Mouse (Mus musculus): ENCODE results near the gene Dyrk3. TPM values are rescaled to one million over a fixed set of nuclear protein-coding genes. Genes with fewer than 3 reads are reported as not detected.

Dyrk3 gene
- polyA plus RNA-seq, 1 experiment from 2014 or later, result 17.2 TPM

DNA sequence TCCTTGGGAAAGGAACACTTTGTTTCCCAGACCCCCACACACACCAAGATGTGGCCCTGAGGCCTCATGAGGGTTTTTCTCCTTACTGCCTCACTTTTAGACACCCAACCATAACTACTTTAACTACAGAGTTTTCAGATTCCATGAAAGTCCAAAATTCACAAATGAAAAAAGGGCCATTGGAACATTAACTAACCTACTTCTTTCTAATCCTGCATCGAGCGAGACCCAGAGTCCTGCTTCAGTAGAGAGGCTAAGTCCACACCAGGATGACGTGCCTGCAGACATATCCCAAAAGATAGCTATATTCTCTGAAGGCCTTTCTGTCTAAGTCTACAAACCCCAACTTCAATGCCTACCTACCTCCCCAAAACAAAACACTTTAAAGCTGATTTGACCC, 45.3 kb downstream of the Dyrk3 start:
- H3K4me1 ChIP-seq (ENCODE audit: control insufficient read depth, insufficient read depth, low read length), result peaks cover 48% of the 10 kb centered on the region

DNA sequence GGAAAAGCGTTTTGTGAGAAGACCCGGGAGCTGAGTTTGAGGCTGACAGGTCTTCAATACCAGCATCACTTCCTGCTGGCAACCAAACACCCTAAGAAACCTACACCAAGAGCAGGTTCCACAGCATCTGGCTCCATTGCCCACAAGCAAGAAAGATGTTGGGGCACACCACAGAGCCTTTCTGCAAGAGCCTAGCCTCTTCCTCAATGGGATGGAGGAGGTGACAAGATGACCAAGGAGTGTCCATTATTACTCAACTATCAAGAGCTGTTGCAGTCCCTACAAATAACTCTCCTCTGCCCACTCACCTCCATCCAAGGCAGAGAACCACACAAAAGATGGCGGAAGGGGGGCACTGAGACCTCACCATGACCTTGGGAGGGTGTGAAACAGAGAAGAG, 46.0 kb downstream of the Dyrk3 start:
- no peaks in the 10 kb centered on the region for H3K27me3 ChIP-seq (ENCODE audit: control insufficient read depth, insufficient read depth, low read length)
- ATAC-seq (ENCODE audit: low FRiP score), result no peak
- DNase-seq (ENCODE audit: low spot score, missing footprints), result no peak
- no peak overlapping the region for H3K9ac ChIP-seq (ENCODE audit: low read length)
- 93% methylated on average over 3 of the region's 3 CpGs for WGBS
- no peak overlapping the region for H3K27ac ChIP-seq (ENCODE audit: low read depth, low read length)
- no peaks in the 10 kb centered on the region for H3K9me3 ChIP-seq (ENCODE audit: control insufficient read depth, low read length)
- no peak overlapping the region for H3K4me3 ChIP-seq (ENCODE audit: low read depth, low read length)
- no peaks in the 10 kb centered on the region for H3K36me3 ChIP-seq (ENCODE audit: control insufficient read depth, insufficient read depth, low read length)
- H3K4me2 ChIP-seq, result no peak overlapping the region
- peaks cover 53% of the 10 kb centered on the region for H3K4me1 ChIP-seq (ENCODE audit: control insufficient read depth, insufficient read depth, low read length)

More for the DNA sequence above, 45.3 kb downstream of the Dyrk3 start:
- 92% methylated on average over 3 of the region's 3 CpGs for whole genome bisulfite sequencing
- ATAC-seq (ENCODE audit: low FRiP score), result no peak
- Histone ChIP-seq H3K4me2 (no peak overlapping the region), H3K4me3 (ENCODE audit: low read depth, low read length) (no peak overlapping the region), H3K9ac (ENCODE audit: low read length) (no peak overlapping the region), H3K36me3 (ENCODE audit: control insufficient read depth, insufficient read depth, low read length) (no peaks in the 10 kb centered on the region), H3K9me3 (ENCODE audit: control insufficient read depth, low read length) (no peaks in the 10 kb centered on the region), H3K27ac (ENCODE audit: low read depth, low read length) (no peak overlapping the region), H3K27me3 (ENCODE audit: control insufficient read depth, insufficient read depth, low read length) (no peaks in the 10 kb centered on the region)
- no peak for DNase-seq (ENCODE audit: low spot score, missing footprints)

DNA sequence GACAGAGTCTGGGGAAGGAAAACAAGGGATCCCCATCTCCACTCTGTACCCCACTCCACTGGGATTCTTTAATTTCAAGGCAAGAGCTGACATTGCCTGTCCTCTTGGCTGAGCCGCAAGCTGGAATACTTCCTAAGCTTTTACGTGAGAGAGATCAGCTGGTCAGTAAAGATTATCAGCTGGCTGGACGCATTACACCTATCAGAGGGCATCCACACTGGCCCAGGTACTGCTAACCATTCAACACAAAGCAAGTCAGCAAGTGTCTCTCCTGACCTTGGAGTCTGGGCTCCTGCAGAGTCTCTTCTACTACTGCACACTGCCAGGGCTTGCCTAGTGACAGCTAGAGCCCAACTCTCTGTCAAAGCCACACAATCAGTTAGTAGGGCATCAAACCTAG, 46.7 kb downstream of the Dyrk3 start:
- no peaks in the 10 kb centered on the region for H3K36me3 ChIP-seq (ENCODE audit: control insufficient read depth, insufficient read depth, low read length)
- H3K27me3 ChIP-seq (ENCODE audit: control insufficient read depth, insufficient read depth, low read length), result no peaks in the 10 kb centered on the region
- H3K9ac ChIP-seq (ENCODE audit: low read length), result no peak overlapping the region
- no peak overlapping the region for H3K27ac ChIP-seq (ENCODE audit: low read depth, low read length)
- 90% methylated on average over 3 of the region's 3 CpGs for WGBS
- H3K9me3 ChIP-seq (ENCODE audit: control insufficient read depth, low read length), result no peaks in the 10 kb centered on the region
- DNase-seq (ENCODE audit: low spot score, missing footprints), result no peak
- H3K4me3 ChIP-seq (ENCODE audit: low read depth, low read length), result no peak overlapping the region
- peaks cover 60% of the 10 kb centered on the region for H3K4me1 ChIP-seq (ENCODE audit: control insufficient read depth, insufficient read depth, low read length)
- no peak for ATAC-seq (ENCODE audit: low FRiP score)
- no peak overlapping the region for H3K4me2 ChIP-seq

DNA sequence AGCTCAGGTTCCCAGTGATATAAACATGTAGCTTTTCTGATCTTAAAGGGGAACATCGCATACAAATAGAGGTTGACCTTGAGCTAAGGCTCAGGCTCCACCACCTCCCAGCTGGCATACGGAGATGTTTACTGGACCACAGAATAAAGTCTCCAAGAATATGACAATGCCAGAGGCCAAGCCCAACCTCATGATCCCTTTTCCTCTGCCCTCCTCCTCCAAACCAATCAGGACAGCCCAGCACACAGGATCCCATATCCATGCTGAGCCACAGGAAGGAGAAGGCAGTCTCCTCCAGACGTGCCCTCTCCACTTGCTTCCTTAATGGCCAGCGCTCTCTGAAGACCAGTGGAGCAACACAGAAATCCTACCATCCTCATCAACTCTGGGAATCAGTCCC, 47.3 kb downstream of the Dyrk3 start:
- no peak overlapping the region for H3K4me2 ChIP-seq
- no peak overlapping the region for H3K27ac ChIP-seq (ENCODE audit: low read depth, low read length)
- H3K9ac ChIP-seq (ENCODE audit: low read length), result no peak overlapping the region
- ATAC-seq (ENCODE audit: low FRiP score) (no peak), DNase-seq (ENCODE audit: low spot score, missing footprints) (no peak)
- WGBS, result 81% methylated on average over 4 of the region's 4 CpGs
- no peaks in the 10 kb centered on the region for H3K27me3 ChIP-seq (ENCODE audit: control insufficient read depth, insufficient read depth, low read length)
- no peaks in the 10 kb centered on the region for H3K36me3 ChIP-seq (ENCODE audit: control insufficient read depth, insufficient read depth, low read length)
- peaks cover 59% of the 10 kb centered on the region for H3K4me1 ChIP-seq (ENCODE audit: control insufficient read depth, insufficient read depth, low read length)
- H3K9me3 ChIP-seq (ENCODE audit: control insufficient read depth, low read length), result no peaks in the 10 kb centered on the region
- H3K4me3 ChIP-seq (ENCODE audit: low read depth, low read length), result no peak overlapping the region

DNA sequence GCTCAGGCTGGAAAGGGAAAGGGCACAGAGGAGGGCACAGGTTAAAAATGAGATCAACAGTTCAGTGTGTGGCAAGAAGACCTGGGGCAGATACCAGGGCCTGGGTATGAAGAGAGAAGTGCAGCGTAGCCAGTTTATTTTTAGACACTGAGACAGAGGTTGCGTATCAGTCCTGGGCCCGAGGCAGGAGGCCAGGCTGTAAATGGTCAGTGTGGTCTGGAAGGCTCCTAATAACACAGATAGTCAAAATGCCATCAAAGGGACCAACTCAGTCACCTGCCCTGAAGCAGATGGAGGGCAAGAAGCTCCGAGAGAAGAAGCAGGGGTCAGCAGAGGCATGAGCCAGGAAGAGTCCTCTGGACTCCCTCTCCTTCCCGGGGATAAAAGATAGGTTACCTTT, 47.9 kb downstream of the Dyrk3 start:
- WGBS, result 88% methylated on average over 5 of the region's 5 CpGs
- DNase-seq (ENCODE audit: low spot score, missing footprints), result no peak
- Histone ChIP-seq H3K27ac (ENCODE audit: low read depth, low read length) (no peak overlapping the region), H3K4me3 (ENCODE audit: low read depth, low read length) (no peak overlapping the region), H3K27me3 (ENCODE audit: control insufficient read depth, insufficient read depth, low read length) (no peaks in the 10 kb centered on the region), H3K4me2 (no peak overlapping the region), H3K4me1 (ENCODE audit: control insufficient read depth, insufficient read depth, low read length) (peaks cover 57% of the 10 kb centered on the region), H3K9ac (ENCODE audit: low read length) (no peak overlapping the region), H3K9me3 (ENCODE audit: control insufficient read depth, low read length) (no peaks in the 10 kb centered on the region), H3K36me3 (ENCODE audit: control insufficient read depth, insufficient read depth, low read length) (no peaks in the 10 kb centered on the region)
- no peak for ATAC-seq (ENCODE audit: low FRiP score)

DNA sequence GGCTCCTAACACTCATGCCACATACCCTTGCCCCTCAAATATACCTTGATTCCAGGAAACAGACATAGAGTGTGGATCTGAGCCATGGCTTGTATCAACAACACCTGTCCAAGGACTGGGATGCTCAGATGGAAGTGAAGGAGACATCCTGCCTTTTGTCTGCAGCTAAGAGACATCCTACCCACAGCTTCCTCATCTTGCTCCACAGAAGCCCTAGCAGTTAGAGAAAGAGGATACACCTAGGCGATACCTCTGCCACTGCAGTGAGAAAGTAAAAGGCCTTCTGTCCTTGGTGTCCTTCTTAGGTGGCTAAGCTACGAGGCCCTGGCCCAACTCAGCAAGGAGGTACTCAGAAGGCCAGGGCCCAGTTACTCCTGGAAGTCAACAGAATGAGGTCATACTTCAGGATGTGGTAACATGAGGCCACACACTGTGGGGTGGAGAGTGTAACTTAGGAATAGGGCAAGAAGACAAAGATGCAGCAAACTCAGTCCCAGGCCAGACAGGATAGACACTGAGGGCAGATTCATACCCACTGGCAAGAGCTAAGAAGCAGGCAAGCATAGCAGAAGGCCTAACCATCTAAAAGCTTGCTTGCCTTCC, 48.5 kb downstream of the Dyrk3 start:
- H3K9ac ChIP-seq (ENCODE audit: low read length), result no peak overlapping the region
- H3K27me3 ChIP-seq (ENCODE audit: control insufficient read depth, insufficient read depth, low read length), result no peaks in the 10 kb centered on the region
- 82% methylated on average over 2 of the region's 2 CpGs for WGBS
- H3K9me3 ChIP-seq (ENCODE audit: control insufficient read depth, low read length), result no peaks in the 10 kb centered on the region
- H3K27ac ChIP-seq (ENCODE audit: low read depth, low read length), result no peak overlapping the region
- no peaks in the 10 kb centered on the region for H3K36me3 ChIP-seq (ENCODE audit: control insufficient read depth, insufficient read depth, low read length)
- DNase-seq (ENCODE audit: low spot score, missing footprints) (no peak), ATAC-seq (ENCODE audit: low FRiP score) (no peak)
- peaks cover 62% of the 10 kb centered on the region for H3K4me1 ChIP-seq (ENCODE audit: control insufficient read depth, insufficient read depth, low read length)
- no peak overlapping the region for H3K4me3 ChIP-seq (ENCODE audit: low read depth, low read length)
- no peak overlapping the region for H3K4me2 ChIP-seq

DNA sequence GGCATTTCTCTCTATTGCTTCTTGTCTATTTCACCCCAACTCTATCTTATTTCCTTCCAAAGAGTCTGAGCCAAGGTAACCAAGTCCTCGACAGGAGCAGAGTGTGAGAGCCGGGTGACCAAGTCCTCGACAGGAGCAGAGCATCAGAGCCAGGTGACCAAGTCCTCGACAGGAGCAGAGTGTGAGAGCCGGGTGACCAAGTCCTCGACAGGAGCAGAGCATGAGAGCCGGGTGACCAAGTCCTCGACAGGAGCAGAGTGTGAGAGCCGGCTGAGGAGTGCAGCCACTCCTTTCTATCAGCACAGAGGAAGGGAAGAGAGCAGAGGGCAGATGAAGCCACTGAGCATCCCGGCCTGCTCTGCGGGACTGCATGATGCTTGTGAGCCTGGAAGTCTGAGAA, 49.6 kb downstream of the Dyrk3 start:
- 49% methylated on average over 11 of the region's 11 CpGs for WGBS
- peaks cover 64% of the 10 kb centered on the region for H3K4me1 ChIP-seq (ENCODE audit: control insufficient read depth, insufficient read depth, low read length)
- no peaks in the 10 kb centered on the region for H3K27me3 ChIP-seq (ENCODE audit: control insufficient read depth, insufficient read depth, low read length)
- H3K36me3 ChIP-seq (ENCODE audit: control insufficient read depth, insufficient read depth, low read length), result no peaks in the 10 kb centered on the region
- no peaks in the 10 kb centered on the region for H3K9me3 ChIP-seq (ENCODE audit: control insufficient read depth, low read length)
- no peak for DNase-seq (ENCODE audit: low spot score, missing footprints)
- no peak overlapping the region for H3K27ac ChIP-seq (ENCODE audit: low read depth, low read length)
- 0 out of 2 replicates have a peak overlapping the region, but pooled peaks have one; percentile 6 for H3K4me2 ChIP-seq
- no peak for ATAC-seq (ENCODE audit: low FRiP score)
- H3K4me3 ChIP-seq (ENCODE audit: low read depth, low read length), result no peak overlapping the region; the same call in 1 of the 2 replicates
- peak overlapping the region; percentile 16; the same call in 1 of the 2 replicates for H3K9ac ChIP-seq (ENCODE audit: low read length)

DNA sequence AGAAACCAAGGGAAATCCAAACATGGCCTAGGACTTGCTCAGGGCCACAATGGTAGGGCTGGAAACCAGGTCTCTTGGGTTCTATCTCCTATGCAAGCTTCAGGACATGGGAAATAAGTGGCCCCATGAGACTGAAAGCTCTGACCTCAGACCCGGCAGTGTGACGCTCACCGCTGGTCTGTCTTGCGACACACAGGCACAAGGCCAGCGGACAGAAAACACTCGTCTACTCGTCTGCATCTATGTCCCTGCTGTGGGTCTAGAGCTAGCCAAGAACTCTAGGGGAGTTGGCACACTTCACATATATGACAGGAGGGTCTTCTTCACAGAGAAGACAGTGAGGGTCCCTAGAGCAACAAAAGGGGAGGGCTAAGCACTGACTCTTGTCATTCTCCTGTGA, 51.2 kb downstream of the Dyrk3 start:
- no peaks in the 10 kb centered on the region for H3K27me3 ChIP-seq (ENCODE audit: control insufficient read depth, insufficient read depth, low read length)
- H3K4me2 ChIP-seq, result peak overlapping the region; percentile 13; the same call in 1 of the 2 replicates
- H3K9ac ChIP-seq (ENCODE audit: low read length), result peak overlapping the region; percentile 40
- peak; percentile 28 for ATAC-seq (ENCODE audit: low FRiP score)
- no peak overlapping the region for H3K4me3 ChIP-seq (ENCODE audit: low read depth, low read length)
- H3K27ac ChIP-seq (ENCODE audit: low read depth, low read length), result peak overlapping the region; percentile 72
- H3K9me3 ChIP-seq (ENCODE audit: control insufficient read depth, low read length), result no peaks in the 10 kb centered on the region
- peaks cover 64% of the 10 kb centered on the region for H3K4me1 ChIP-seq (ENCODE audit: control insufficient read depth, insufficient read depth, low read length)
- DNase-seq (ENCODE audit: low spot score, missing footprints), result no peak
- no peaks in the 10 kb centered on the region for H3K36me3 ChIP-seq (ENCODE audit: control insufficient read depth, insufficient read depth, low read length)
- WGBS, result 41% methylated on average over 7 of the region's 7 CpGs

DNA sequence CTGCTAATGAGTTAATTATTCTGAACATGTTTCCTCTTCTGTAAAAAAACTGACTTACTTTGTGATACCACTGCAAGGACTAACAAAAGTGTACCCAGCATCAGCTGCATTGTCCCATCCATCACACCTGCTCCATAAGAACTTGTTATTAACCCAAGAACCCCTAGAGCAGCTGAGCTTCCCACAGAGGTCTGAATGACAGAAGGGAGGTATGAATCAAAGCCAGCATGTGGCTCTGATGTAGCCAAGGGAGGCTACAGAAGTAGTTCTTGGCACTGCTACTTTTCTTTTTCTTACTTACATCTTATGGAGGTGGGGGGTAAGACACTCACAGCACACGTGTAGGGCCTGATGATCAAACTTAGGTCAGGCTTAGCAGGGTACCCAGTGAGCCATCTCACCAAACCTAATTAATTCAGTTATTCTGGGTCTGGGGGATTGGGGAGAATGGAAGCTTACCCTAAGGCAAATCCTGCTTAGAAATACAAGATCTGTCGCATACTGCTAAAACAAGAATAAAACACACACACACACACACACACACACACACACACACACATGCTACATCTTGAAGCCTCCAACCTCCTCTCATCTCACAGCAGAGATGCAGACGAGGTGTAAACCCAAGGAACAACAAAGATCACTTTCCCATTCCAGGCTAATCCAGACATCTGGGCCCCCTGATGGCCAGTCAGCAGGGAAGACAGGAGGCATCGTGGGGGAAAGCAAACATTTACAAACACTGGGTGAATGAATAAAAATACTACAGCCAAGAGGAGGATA, 52.0 kb downstream of the Dyrk3 start:
- Histone ChIP-seq H3K4me3 (ENCODE audit: low read depth, low read length) (no peak overlapping the region), H3K9ac (ENCODE audit: low read length) (peak overlapping the region; percentile 40), H3K9me3 (ENCODE audit: control insufficient read depth, low read length) (no peaks in the 10 kb centered on the region), H3K4me1 (ENCODE audit: control insufficient read depth, insufficient read depth, low read length) (peaks cover 66% of the 10 kb centered on the region), H3K27me3 (ENCODE audit: control insufficient read depth, insufficient read depth, low read length) (no peaks in the 10 kb centered on the region), H3K27ac (ENCODE audit: low read depth, low read length) (peak overlapping the region; percentile 72), H3K36me3 (ENCODE audit: control insufficient read depth, insufficient read depth, low read length) (no peaks in the 10 kb centered on the region), H3K4me2 (peak overlapping the region; percentile 13; the same call in 1 of the 2 replicates)
- ATAC-seq (ENCODE audit: low FRiP score), result peak; percentile 54
- WGBS, result 3% methylated on average over 4 of the region's 4 CpGs
- DNase-seq (ENCODE audit: low spot score, missing footprints), result peak; percentile 86

All from midbrain, embryonic 11.5 days (tissue).